Mouse (Mus musculus): ENCODE data around the gene Emcn. TPM values are rescaled to one million over a fixed set of nuclear protein-coding genes. Genes with fewer than 3 reads are reported as not detected.

Emcn gene
- total RNA-seq (2021), result 10 to 100 TPM in 1 of 2 experiments, 1 to 10 TPM in 1; 6.4 to 10.6 TPM

DNA sequence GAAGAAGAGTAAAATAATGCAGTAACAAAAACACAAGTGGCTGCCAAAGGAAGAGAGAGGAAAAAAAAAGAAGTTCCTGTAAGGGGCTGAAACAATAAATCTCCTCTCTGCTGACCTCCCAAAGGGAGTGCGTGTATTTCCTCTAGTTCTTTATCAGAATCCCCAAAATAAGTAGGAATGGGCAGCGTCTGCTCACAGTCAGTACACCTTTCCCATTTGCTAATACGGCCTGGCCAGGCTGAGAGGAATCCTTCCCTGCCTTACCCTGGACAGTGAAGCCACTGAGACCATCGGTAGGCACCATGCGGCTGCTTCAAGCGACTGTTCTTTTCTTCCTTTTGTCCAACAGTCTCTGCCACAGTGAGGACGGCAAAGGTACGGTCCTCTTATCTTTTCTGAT lies at the start of gene Emcn:
TSS of gene Emcn (plus strand) at position 130 of the 400 bp plus-strand sequence.
- no peak for DNase-seq (ENCODE audit: extremely low spot score in 1 of 2, low spot score in 1 of 2)

DNA sequence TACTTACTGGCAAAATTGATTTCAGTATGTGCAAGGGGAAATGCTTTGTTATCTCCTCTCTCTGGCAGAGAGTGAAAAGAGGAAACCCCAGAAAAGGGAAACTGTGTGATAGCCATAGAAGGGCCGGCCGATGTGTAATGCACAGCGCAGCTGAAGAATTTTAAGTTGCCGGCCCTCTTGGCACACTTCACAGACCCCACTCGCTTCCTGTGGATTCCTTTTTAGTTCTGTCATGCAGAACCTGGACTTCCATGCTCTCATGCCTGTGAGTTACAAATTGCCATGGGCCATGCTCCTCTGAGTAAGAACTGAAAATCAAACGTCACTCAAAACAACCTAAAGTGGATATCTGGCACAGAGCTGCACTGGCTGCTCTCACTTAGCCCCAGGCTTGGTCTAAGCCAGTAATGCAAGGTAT lies 47.7 kb upstream of the Emcn start:
- DNase-seq (ENCODE audit: extremely low spot score in 1 of 2, low spot score in 1 of 2), result no peak

DNA sequence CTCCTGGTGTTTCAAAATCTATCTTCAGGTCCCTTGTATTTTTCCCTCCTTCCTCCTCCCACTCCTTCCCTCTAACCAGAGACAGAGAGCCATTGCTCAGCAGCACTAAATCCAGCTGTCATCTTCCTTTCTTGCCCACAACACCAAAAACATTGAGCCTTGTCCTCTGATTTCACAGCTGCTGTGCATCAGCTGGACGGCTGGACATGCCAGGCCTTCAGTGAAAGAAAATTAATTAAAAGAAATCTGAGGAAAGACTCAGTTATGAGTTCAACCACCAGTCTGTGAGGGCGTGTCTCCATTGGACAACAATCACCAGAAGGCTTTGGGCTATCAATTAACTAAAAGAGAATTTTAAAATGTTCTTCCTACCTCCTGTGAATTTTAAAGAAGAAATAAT lies 42.6 kb upstream of the Emcn start:
- no peak for DNase-seq (ENCODE audit: extremely low spot score in 1 of 2, low spot score in 1 of 2)

DNA sequence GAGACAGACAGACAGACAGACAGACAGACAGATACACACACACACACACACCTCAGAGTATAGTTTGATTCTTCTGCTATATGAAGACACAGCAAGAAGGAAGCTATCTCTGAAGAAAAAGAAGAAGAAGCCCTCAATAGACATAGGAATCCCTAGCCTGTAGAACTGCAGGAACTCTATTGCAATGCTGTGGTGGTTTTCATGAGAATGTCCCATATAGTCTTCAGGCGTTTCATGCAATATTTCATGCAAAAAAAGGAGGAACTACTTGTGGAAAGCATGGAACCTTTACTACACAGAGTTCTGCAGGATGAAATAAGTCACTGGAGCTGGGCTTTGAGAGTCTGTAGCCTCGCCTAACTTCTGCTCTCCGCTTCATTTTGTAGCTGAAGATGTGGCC lies 40.7 kb upstream of the Emcn start:
- DNase-seq (ENCODE audit: extremely low spot score in 1 of 2, low spot score in 1 of 2), result no peak

DNA sequence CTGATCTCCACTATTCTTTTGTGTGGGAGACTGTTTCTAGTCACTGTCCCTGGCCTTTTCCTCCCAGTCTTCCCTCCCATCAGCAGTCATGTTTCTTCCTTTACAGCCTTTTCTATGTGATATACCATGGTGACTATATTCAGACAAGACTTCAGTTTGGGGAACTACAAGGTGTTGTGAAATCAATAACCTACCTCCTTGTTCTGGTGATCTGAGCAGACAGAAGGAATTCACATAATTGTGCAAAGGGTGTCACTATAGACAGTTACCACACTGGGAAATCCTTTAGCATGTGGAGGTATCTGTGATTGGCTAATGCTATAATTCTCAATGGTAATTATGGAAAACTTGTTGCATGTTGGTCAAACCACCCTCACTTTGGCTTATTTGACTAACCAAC lies 39.7 kb upstream of the Emcn start:
- no peak for DNase-seq (ENCODE audit: extremely low spot score in 1 of 2, low spot score in 1 of 2)

DNA sequence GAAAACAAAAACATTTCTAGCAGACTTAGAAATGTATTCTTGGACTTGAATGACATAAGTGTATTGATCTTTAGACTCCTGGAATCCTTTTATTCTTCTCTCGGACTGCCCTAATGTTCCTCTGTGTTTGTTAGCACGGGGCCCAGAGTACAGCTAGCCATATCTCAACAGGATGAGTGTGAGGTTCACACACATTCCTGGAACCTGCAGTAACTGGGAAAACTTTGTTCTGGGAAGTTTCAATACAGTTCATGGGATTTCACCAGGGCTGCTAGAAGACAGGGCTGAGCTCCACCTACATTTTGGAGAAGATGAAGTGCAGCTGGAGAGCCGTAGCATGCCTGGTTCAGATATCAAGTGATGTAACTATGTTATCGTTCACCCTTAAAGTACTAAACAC lies 38.1 kb upstream of the Emcn start:
- no peak for DNase-seq (ENCODE audit: extremely low spot score in 1 of 2, low spot score in 1 of 2)

DNA sequence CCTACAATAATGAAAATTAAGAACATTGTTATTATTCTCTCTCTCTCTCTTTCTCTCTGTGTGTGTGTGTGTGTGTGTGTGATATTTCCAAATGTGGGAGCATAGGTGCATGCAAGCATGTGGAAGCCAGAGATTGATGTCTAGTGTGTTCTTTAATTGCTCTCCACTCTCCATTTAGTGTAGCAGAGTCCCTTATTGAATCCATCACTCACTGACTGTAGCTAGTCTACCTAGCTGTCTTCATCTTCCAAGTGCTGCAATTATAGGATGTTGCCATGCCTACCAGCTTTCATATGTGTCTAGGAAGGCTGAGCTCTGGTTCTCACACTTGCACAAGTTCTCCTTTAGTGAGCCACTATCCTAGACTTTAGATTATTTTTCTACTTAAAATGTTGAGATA lies 30.9 kb upstream of the Emcn start:
- no peak for DNase-seq (ENCODE audit: extremely low spot score in 1 of 2, low spot score in 1 of 2)

DNA sequence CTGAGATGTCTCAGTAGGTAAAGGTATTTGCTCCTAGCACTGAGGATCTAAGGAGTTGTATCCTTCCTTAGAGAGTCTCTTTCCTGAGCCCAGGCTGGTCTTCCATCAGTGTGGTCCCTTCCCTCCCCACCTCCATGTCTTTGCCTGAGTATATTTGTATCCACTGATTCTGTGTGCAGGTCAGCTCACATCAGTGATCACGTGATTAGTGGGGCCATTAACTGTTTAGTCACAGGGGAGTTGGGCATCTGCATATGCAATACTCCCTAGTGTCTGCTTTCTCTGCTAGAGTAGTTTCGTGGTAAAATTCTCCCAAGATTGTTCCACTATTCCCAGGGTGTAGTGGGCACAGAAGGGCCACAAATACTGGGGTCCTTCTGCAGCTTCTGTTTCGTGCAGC lies 28.3 kb upstream of the Emcn start:
- DNase-seq (ENCODE audit: extremely low spot score in 1 of 2, low spot score in 1 of 2), result no peak

DNA sequence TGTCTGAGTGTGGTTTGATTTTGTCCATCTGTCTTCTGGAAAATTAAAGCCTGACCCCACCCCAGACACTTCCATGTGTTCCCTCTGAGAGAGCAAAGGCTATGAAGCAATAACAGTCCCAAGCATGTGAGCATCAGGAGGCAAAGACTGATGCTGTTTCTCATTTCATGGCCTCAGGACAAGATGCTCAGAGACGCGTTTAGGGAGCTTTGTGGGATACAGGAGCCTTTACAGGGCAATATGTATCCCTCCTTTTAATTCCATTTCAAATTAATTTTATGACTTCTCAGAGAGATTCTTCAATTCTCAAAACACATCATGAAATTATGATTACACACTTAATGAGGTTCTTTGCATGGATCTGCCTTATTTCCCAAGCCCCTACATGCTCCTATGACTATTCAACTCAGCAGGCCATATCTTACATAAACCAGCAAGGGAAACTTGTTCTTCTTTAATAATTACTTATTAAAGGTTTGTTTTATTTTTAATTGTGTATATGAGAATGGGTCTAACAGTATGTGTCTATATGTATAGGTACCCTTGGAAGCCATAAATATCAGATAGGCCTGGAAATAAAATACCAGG lies 27.0 kb upstream of the Emcn start:
- DNase-seq (ENCODE audit: extremely low spot score in 1 of 2, low spot score in 1 of 2), result no peak

DNA sequence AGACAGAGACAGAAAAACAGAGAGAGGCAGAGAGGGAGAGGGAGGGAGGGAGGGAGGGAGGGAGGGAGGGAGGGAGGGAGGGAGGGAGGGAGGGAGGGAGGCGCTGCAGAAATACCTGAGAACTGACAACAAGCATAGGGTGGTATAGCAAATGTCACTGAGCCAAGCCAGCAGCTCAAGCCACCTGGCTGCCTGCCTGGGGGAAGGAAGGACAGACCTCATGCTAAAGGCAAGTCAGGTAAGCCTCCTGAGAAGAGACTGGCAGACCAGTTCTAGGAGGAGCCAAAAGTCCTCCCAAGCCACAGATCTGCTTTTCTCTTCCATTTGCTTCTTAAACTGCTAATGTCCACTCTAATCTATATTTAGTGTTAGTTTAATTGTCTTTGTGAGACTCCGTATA lies 22.5 kb upstream of the Emcn start:
- DNase-seq (ENCODE audit: extremely low spot score in 1 of 2, low spot score in 1 of 2), result no peak

DNA sequence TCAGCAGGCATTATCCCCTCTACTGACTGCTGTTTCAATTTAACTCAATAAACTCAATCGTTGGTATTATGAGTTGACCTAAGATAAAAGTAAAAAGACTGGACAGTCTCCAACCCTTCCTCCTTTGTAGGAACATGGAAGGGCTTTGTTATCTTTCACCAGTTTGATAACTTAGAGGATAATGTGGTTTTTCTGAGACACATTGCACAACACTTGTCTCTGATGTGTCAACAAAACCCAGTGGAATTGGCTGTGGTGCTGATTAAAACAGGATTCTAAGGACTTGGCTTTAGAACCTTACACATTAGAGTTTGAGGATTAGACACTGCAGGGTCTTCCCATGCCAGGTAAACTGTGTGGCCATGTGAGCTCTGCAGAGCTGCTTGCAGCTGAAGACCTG lies 20.9 kb upstream of the Emcn start:
- DNase-seq (ENCODE audit: extremely low spot score in 1 of 2, low spot score in 1 of 2), result no peak

DNA sequence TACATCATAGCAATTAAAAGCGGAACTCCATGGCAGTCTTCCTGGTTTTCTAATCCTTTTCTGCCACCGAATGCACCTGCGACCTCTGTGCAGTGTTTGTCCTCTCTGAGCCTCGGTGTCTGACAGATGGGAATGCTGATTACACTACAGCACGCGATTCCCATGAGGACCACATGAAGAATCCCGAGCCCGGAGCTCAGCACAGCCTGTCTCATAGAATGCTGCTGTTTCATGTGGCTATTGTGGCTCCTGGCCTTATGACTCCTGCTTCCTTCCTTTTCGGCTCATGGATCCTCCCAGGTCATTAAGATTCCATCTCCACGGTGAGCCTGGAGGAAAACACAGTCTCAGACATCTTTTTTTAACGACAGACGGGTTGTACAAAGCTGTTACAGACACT lies 18.6 kb upstream of the Emcn start:
- no peak for DNase-seq (ENCODE audit: extremely low spot score in 1 of 2, low spot score in 1 of 2)

DNA sequence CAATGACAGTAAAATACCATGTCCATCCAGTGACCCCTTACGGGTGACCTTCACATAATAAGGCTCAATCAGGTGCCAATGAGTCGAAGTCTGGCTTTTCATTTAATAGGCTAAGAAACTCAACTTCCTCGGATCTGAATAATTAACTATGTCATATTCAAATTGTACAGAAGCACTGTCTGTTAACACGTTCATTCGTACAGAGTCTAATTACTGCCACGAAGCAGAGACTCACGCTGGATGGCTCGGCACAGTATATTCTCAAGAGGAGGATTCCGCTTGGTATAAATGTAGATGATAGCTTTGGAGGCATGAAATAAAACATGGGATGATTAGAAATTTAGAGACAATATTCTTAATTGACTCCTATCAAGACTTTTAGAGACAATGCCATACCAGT lies 11.0 kb upstream of the Emcn start:
- DNase-seq (ENCODE audit: extremely low spot score in 1 of 2, low spot score in 1 of 2), result no peak

DNA sequence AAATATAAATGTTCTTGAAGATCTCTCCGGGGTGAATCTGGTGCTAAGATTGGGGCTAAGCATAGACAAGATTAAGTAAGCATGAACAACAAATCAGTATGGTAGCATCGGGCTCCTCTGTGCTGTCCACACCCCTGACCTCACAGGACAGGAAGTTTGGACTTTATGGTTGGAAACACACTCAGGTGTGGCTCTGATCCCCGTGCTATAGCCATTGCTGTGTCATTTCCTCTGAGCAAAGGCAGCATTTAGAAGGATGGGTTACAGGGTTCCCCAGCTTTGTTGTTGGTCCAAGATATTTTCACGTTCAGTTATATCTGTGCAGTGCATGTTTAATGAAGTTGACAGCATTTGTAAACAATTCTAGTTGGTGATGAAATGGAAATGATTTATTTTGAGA lies 9.9 kb upstream of the Emcn start:
- DNase-seq (ENCODE audit: extremely low spot score in 1 of 2, low spot score in 1 of 2), result no peak

DNA sequence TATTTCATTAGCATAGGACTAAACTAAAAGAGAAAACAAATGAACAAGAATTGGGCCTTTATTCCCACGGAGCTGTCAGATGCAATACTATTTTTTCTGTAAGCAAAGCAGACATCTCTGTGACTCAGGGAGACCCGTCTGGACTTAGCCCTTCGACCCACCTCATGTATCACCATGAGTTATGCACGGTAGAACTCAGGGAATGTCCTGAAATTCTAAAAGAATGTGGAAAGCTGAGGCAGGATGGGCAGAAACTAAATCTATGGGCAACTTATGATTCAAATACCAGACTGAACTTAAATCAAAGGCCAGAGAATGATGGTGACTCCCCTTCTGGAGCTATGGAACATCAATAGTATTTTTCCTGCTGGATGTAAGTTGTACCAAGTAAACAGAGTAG lies 8.3 kb upstream of the Emcn start:
- no peak for DNase-seq (ENCODE audit: extremely low spot score in 1 of 2, low spot score in 1 of 2)

DNA sequence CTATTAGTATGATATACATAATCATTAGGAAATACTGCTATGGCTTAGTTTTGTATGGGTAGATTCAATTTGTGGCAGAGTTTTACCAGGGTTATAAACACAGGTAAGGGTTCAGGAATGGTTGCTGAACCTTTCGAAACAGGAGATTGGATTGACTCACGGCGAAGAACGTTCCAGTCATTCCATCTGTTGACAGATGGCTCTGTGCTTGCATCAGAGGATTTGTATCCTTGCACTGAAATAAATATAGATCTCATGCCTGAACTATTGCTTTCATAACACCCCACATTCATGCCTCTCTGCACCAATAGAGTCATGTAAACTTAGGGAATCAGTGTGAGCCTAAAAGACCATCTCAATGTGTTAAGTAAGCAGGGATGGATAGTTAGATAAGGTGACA lies 4.9 kb upstream of the Emcn start:
- no peak for DNase-seq (ENCODE audit: extremely low spot score in 1 of 2, low spot score in 1 of 2)

DNA sequence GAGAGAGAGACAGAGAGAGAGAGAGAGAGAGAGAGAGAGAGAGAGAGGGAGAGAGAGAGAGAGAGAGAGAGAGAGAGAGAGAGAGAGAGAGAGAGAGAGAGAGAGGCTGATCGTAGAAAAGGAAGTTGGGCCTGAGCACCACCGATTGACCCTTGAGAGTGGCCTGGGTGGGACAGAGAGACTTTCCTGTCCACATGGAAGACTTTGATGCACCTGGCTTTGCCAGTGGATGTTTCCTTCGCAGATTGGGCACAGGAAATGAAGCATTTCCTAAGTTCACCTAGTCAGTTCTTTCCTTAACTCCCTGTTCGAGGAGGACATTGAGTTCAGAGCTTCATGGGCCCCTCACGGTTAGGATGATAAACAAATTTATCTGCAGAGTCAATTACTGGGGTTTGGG lies 2.6 kb downstream of the Emcn start:
- no peak for DNase-seq (ENCODE audit: extremely low spot score in 1 of 2, low spot score in 1 of 2)

DNA sequence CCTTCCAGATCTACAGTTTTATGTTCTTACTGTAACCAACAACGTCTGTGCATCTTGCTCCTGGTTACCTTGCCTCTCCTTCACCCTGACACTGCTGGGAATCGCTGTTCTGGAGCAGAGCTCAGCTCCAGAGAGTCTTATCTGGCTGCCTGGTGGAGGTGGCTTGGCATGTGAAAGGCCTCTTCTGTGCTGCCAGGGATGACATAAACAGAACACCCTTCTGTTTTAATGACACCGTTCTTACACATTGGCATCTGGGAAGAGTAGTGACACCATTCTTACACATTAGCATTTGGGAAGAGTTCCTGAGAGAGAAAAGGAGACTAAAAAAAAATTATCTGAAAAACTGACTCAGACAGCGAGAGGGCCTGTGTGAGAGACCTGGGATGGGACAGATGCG lies 11.0 kb downstream of the Emcn start:
- no peak for DNase-seq (ENCODE audit: extremely low spot score in 1 of 2, low spot score in 1 of 2)

DNA sequence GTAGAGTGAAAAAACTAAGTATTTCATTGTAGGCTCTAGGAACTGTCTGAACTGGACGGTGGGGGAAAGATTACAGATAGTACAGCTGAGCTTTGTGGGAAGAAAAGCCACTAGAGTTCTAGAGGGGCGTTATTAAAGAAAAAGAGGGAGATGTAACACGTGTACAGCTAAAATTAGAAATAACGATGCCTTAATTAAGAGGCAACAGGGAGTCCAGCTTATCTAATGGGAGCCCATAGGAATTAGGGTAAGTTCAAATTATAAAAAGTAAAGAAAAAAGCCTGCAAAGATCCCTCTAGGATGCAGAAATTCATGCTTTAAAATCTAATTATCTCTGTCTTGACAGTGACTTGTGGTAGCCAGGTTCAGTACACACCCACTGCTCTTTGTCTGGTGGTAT lies 15.8 kb downstream of the Emcn start:
- DNase-seq (ENCODE audit: extremely low spot score in 1 of 2, low spot score in 1 of 2), result no peak

DNA sequence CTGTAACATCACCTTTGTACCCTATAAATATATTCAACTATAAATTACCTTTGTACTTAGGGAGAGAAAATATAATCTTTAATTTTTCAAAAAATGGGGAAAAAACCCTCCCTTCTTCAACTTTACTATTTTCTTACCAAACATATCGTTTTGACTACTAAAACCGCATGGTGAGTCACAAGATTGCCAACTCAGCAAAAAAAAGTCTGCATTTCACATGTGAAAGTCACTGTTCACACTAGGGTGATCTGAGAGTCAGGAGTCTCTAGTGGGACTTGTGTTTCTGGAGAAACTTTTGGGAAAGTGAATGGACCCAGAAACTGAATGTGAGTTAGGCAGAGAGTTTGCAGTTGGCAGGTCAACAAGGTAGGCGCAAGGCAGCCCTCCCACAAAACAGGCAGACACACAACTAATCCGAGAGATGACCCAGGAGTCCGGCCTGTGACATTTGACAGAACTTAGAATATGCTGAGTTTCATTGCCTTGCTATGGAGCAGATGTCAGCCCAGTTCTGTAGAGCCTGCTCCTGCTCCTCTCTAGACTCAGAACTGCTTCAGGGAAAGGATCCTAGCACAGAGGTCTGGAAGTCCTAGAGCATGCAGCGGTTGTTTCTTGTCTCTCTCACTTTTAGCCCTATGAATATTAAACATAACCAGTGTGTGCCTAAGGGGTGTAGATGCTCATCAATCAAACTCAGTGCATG lies 26.4 kb downstream of the Emcn start:
- no peak for DNase-seq (ENCODE audit: extremely low spot score in 1 of 2, low spot score in 1 of 2)

DNA sequence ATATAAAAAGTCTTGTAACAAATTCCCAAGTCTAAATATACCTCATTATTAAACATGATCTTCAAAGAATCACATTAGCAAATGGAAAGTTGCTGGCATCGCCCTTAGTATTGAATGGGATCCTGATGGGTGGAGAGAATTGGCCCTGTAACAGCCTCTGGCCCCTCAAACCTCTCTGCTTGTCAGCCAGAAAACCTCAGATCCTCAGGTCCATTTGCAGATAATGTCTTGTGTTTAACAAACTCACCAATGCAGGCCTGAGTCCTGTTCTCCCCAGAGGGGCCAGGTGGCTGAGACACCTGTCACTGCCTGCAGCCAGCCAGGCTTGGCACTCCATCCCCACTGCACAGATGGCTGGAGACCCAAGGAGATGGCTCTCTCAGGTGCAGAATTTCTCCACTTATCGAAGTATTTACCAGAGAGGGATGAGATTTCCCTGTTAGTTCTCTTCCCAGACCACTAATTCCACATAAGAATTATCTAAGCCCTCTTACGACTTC lies 27.0 kb downstream of the Emcn start:
- DNase-seq (ENCODE audit: extremely low spot score in 1 of 2, low spot score in 1 of 2), result peak; percentile 13

DNA sequence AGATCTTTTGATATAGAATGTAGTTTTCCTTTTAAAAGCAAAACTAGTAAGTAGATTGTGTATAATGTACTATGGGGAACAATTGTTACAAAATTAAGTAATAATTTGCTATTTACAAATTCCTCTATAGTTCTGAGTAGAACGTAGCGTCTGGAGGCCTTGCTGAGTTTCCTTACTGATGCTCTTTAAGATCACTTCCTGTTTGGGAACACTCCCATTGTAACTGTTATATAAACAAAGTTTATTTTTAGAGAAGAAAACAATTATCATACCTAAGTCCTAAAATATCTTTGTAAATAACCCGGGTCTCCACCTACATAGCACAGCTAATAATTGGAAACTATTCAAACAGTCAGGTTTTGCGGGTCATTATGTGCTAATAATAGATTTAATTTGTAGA lies 32.0 kb downstream of the Emcn start:
- DNase-seq (ENCODE audit: extremely low spot score in 1 of 2, low spot score in 1 of 2), result no peak

Measured in layer of hippocampus, postnatal 25 days (tissue).